Mouse (Mus musculus): ENCODE results near the gene Pdzd4. TPM values are rescaled to one million over a fixed set of nuclear protein-coding genes. Genes with fewer than 3 reads are reported as not detected.

The Pdzd4 gene
- polyA plus RNA-seq, 2 experiments: 0.08 to 0.30 TPM

GRCm38 (mm10) chrX:73774168-73774760 is 50.5 kb downstream of the Pdzd4 start, which contains the start of gene Srpk3:
Srpk3 (plus strand) TSS chrX:73774405.
- no peaks in the 10 kb centered on the region for H3K27me3 ChIP-seq (ENCODE audit: control insufficient read depth, insufficient read depth, low read length)
- no peaks in the 10 kb centered on the region for H3K9me3 ChIP-seq (ENCODE audit: control insufficient read depth, low read length)
- no peak within 1 kb of the TSS for H3K4me3 ChIP-seq (ENCODE audit: insufficient read depth in 1 of 2, low read depth in 2 of 2, low read length in 2 of 2)
- TF ChIP-seq CTCF (IDR thresholded peaks at IDR 0.05; ENCODE audit: low read depth) (no peak), EP300 (IDR thresholded peaks at IDR 0.05; ENCODE audit: low read depth) (no peak)
- no peak within 1 kb of the TSS for H3K9ac ChIP-seq (replicated peaks)
- no peak within 1 kb of the TSS for H3K27ac ChIP-seq
- peaks cover 7% of the 10 kb centered on the region for H3K36me3 ChIP-seq (replicated peaks; ENCODE audit: control insufficient read depth, insufficient read depth, low read depth)
- no peaks in the 10 kb centered on the region for H3K4me1 ChIP-seq (replicated peaks; ENCODE audit: control insufficient read depth in 2 of 2, insufficient read depth in 2 of 2, low read length in 1 of 2)
- WGBS (ENCODE audit: insufficient replicate concordance): 36% methylated on average over 9 of the region's 9 CpGs
- no peak within 1 kb of the TSS for H3K4me2 ChIP-seq (ENCODE audit: low read depth)
- ATAC-seq (ENCODE audit: insufficient read depth) (no peak), DNase-seq (ENCODE audit: low read depth in 3 of 3, low spot score in 3 of 3) (no peak)

- Histone ChIP-seq H3K4me1 (replicated peaks; ENCODE audit: control insufficient read depth in 2 of 2, insufficient read depth in 2 of 2, low read length in 1 of 2) (no peaks in the 10 kb centered on the region; a peak in 1 of 4 replicates), H3K9ac (replicated peaks) (no peak overlapping the region), H3K4me2 (ENCODE audit: low read depth) (no peak overlapping the region), H3K4me3 (ENCODE audit: insufficient read depth in 1 of 2, low read depth in 2 of 2, low read length in 2 of 2) (no peak overlapping the region), H3K9me3 (ENCODE audit: control insufficient read depth, low read length) (no peaks in the 10 kb centered on the region), H3K36me3 (replicated peaks; ENCODE audit: control insufficient read depth, insufficient read depth, low read depth) (no peaks in the 10 kb centered on the region), H3K27ac (no peak overlapping the region), H3K27me3 (ENCODE audit: control insufficient read depth, insufficient read depth, low read length) (no peaks in the 10 kb centered on the region)
- WGBS (ENCODE audit: insufficient replicate concordance): 47% methylated on average over 9 of the region's 9 CpGs
- TF ChIP-seq EP300 (IDR thresholded peaks at IDR 0.05; ENCODE audit: low read depth) (no peak), CTCF (IDR thresholded peaks at IDR 0.05; ENCODE audit: low read depth) (peak; percentile 83)
- no peak for ATAC-seq (ENCODE audit: insufficient read depth)
- DNase-seq (ENCODE audit: low read depth in 3 of 3, low spot score in 3 of 3): no peak
These were observed 57.5 kb downstream of the Pdzd4 start for GRCm38 (mm10) chrX:73767267-73767666.

- Histone ChIP-seq H3K9me3 (ENCODE audit: control insufficient read depth, low read length) (no peaks in the 10 kb centered on the region), H3K36me3 (replicated peaks; ENCODE audit: control insufficient read depth, insufficient read depth, low read depth) (no peaks in the 10 kb centered on the region), H3K4me3 (ENCODE audit: insufficient read depth in 1 of 2, low read depth in 2 of 2, low read length in 2 of 2) (no peak overlapping the region), H3K27me3 (ENCODE audit: control insufficient read depth, insufficient read depth, low read length) (no peaks in the 10 kb centered on the region), H3K4me2 (ENCODE audit: low read depth) (no peak overlapping the region), H3K4me1 (replicated peaks; ENCODE audit: control insufficient read depth in 2 of 2, insufficient read depth in 2 of 2, low read length in 1 of 2) (no peaks in the 10 kb centered on the region; a peak in 1 of 4 replicates), H3K9ac (replicated peaks) (no peak overlapping the region), H3K27ac (no peak overlapping the region)
- DNase-seq (ENCODE audit: low read depth in 3 of 3, low spot score in 3 of 3) (no peak), ATAC-seq (ENCODE audit: insufficient read depth) (no peak)
- TF ChIP-seq CTCF (IDR thresholded peaks at IDR 0.05; ENCODE audit: low read depth) (no peak), EP300 (IDR thresholded peaks at IDR 0.05; ENCODE audit: low read depth) (no peak)
- 19% methylated on average over 1 of the region's 1 CpGs for WGBS (ENCODE audit: insufficient replicate concordance)
These were observed 59.5 kb downstream of the Pdzd4 start for GRCm38 (mm10) chrX:73765311-73765710.

GRCm38 (mm10) chrX:73758611-73759290 is 66.0 kb downstream of the Pdzd4 start:
- Histone ChIP-seq H3K36me3 (replicated peaks; ENCODE audit: control insufficient read depth, insufficient read depth, low read depth) (no peaks in the 10 kb centered on the region), H3K4me2 (ENCODE audit: low read depth) (no peak overlapping the region), H3K4me3 (ENCODE audit: insufficient read depth in 1 of 2, low read depth in 2 of 2, low read length in 2 of 2) (no peak overlapping the region), H3K27me3 (ENCODE audit: control insufficient read depth, insufficient read depth, low read length) (no peaks in the 10 kb centered on the region), H3K9me3 (ENCODE audit: control insufficient read depth, low read length) (no peaks in the 10 kb centered on the region), H3K9ac (replicated peaks) (no peak overlapping the region), H3K4me1 (replicated peaks; ENCODE audit: control insufficient read depth in 2 of 2, insufficient read depth in 2 of 2, low read length in 1 of 2) (no peaks in the 10 kb centered on the region), H3K27ac (no peak overlapping the region)
- TF ChIP-seq EP300 (IDR thresholded peaks at IDR 0.05; ENCODE audit: low read depth) (no peak), CTCF (IDR thresholded peaks at IDR 0.05; ENCODE audit: low read depth) (no peak)
- WGBS (ENCODE audit: insufficient replicate concordance): 74% methylated on average over 12 of the region's 13 CpGs
- no peak for ATAC-seq (ENCODE audit: insufficient read depth)
- DNase-seq (ENCODE audit: low read depth in 3 of 3, low spot score in 3 of 3): no peak

GRCm38 (mm10) chrX:73756334-73757140 is 68.2 kb downstream of the Pdzd4 start, which contains the start of gene Plxnb3:
Plxnb3 (plus strand) TSS chrX:73757090.
- ATAC-seq (ENCODE audit: insufficient read depth) (no peak), DNase-seq (ENCODE audit: low read depth in 3 of 3, low spot score in 3 of 3) (no peak)
- no peak within 1 kb of the TSS for H3K4me3 ChIP-seq (ENCODE audit: insufficient read depth in 1 of 2, low read depth in 2 of 2, low read length in 2 of 2)
- TF ChIP-seq EP300 (IDR thresholded peaks at IDR 0.05; ENCODE audit: low read depth): no peak
- no peak for TF ChIP-seq CTCF (IDR thresholded peaks at IDR 0.05; ENCODE audit: low read depth)
- 67% methylated on average over 4 of the region's 5 CpGs for WGBS (ENCODE audit: insufficient replicate concordance)
- H3K27ac ChIP-seq: no peak within 1 kb of the TSS
- no peaks in the 10 kb centered on the region for H3K36me3 ChIP-seq (replicated peaks; ENCODE audit: control insufficient read depth, insufficient read depth, low read depth)
- no peaks in the 10 kb centered on the region for H3K9me3 ChIP-seq (ENCODE audit: control insufficient read depth, low read length)
- H3K27me3 ChIP-seq (ENCODE audit: control insufficient read depth, insufficient read depth, low read length): no peaks in the 10 kb centered on the region
- no peak within 1 kb of the TSS for H3K9ac ChIP-seq (replicated peaks)
- no peaks in the 10 kb centered on the region for H3K4me1 ChIP-seq (replicated peaks; ENCODE audit: control insufficient read depth in 2 of 2, insufficient read depth in 2 of 2, low read length in 1 of 2)
- no peak within 1 kb of the TSS for H3K4me2 ChIP-seq (ENCODE audit: low read depth)

Data from liver, embryonic 14.5 days (tissue).